Mouse (Mus musculus) 3T3-L1 (cell line): Measurements from ENCODE around the gene Sfxn3.
"Not testable (repeated sequence)": the region's sequence is repeated elsewhere in the genome, so short reads cannot be mapped to it uniquely, and the experiment has no call there.

Source experiments
- DNase-seq: peaks from one replicate; pipeline ENCODE4 v3.0.0-alpha.2; 2015; ENCODE audit warnings: low read depth, low spot score

Sfxn3 gene

GRCm38 (mm10) chr19:45017909-45018308, 29.4 kb upstream of the Sfxn3 start:
- peak; percentile 66 for DNase-seq

- peak; percentile 76 for DNase-seq
These were observed 28.9 kb upstream of the Sfxn3 start for GRCm38 (mm10) chr19:45018351-45018831.

- DNase-seq, result peak; percentile 91
These were observed 27.0 kb upstream of the Sfxn3 start for GRCm38 (mm10) chr19:45020348-45020747.

GRCm38 (mm10) chr19:45021362-45021761, 25.9 kb upstream of the Sfxn3 start:
- DNase-seq, result no peak

- no peak for DNase-seq
These were observed 23.3 kb upstream of the Sfxn3 start for GRCm38 (mm10) chr19:45023993-45024392.

- no peak for DNase-seq
These were observed 22.5 kb upstream of the Sfxn3 start for GRCm38 (mm10) chr19:45024775-45025174.

GRCm38 (mm10) chr19:45025937-45026568, 21.2 kb upstream of the Sfxn3 start:
- DNase-seq, result no peak

GRCm38 (mm10) chr19:45026958-45027670, 20.2 kb upstream of the Sfxn3 start:
- peak; percentile 64 for DNase-seq

- DNase-seq, result peak; percentile 52
These were observed 19.5 kb upstream of the Sfxn3 start for GRCm38 (mm10) chr19:45027848-45028247.

- DNase-seq, result no peak
These were observed 18.6 kb upstream of the Sfxn3 start for GRCm38 (mm10) chr19:45028746-45029145.

GRCm38 (mm10) chr19:45029571-45029970, 17.7 kb upstream of the Sfxn3 start:
- DNase-seq, result no peak

- DNase-seq, result peak; percentile 80
These were observed 17.2 kb upstream of the Sfxn3 start for GRCm38 (mm10) chr19:45030111-45030510.

- peak; percentile 98 for DNase-seq
These were observed 16.3 kb upstream of the Sfxn3 start for GRCm38 (mm10) chr19:45030746-45031693.

- peak; percentile 97 for DNase-seq
These were observed 15.5 kb upstream of the Sfxn3 start for GRCm38 (mm10) chr19:45031780-45032179.

- DNase-seq, result peak; percentile 69
These were observed 14.6 kb upstream of the Sfxn3 start for GRCm38 (mm10) chr19:45032570-45033332.

GRCm38 (mm10) chr19:45036867-45037266, 10.4 kb upstream of the Sfxn3 start:
- DNase-seq, result peak; percentile 41

GRCm38 (mm10) chr19:45038198-45038597, 9.1 kb upstream of the Sfxn3 start:
- not testable (repeated sequence) for DNase-seq

- no peak for DNase-seq
These were observed 7.1 kb upstream of the Sfxn3 start for GRCm38 (mm10) chr19:45040214-45040613.

GRCm38 (mm10) chr19:45044389-45044927, 2.8 kb upstream of the Sfxn3 start:
- no peak for DNase-seq

- no peak for DNase-seq
These were observed 2.1 kb upstream of the Sfxn3 start for GRCm38 (mm10) chr19:45045236-45045635.

- DNase-seq, result no peak
These were observed 1.7 kb upstream of the Sfxn3 start, which contains the start of gene Pdzd7 for GRCm38 (mm10) chr19:45045651-45046050. Pdzd7 (minus strand) TSS chr19:45045717.
